Mouse (Mus musculus) right cerebral cortex, adult 2 months (tissue): ENCODE results near the gene Tmem270.
"Not testable (repeated sequence)": the region's sequence is repeated elsewhere in the genome, so short reads cannot be mapped to it uniquely, and the experiment has no call there.

Source experiments
- DNase-seq, 2 experiments: peaks; one replicate each; pipeline ENCODE4 v3.0.0; 2021 to 2022; ENCODE audit warnings: low spot score in 2 of 2

The Tmem270 gene

DNA sequence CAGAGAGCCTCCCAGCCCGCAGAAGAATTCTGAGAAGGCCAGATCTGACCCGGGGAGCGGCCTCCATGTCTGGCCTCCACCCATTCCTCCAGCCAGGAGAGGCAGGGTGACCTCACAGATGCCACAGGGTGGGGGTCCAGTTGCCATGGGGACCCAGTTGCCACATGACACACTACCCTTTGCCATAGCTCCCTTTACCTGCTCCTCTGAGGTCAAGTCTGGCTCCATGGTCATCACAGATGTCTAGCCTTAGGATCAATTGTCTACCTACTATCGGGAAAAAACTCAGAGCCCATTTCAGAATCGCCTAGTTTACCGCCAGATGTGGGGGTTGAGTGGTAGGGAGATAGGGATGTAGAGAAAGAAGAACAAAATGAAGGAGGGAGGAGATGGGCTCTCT is at the start of gene Tmem270:
Tmem270 (minus strand) TSS at position 101 of the 400 bp plus-strand sequence.
- DNase-seq = no peak

DNA sequence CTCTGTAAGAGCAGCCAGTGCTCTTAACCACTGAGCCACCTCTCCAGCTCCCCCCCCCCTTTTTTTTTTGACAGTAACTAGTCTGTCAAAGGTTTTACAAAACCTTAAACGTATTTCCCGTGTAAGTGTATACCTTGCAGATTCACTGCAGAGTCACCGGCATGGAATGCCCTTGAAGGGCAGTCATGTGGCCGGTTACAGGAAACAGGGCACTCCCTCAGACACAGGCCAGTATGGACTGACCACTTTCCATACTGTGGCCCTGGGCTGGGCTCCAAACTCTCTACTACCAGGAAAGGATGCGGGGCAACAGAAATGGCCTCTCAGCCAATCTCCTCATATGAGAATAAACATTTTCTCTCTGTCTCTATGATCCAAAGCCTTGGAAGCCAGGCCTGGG is 49.0 kb upstream of the Tmem270 start:
- DNase-seq = no peak

DNA sequence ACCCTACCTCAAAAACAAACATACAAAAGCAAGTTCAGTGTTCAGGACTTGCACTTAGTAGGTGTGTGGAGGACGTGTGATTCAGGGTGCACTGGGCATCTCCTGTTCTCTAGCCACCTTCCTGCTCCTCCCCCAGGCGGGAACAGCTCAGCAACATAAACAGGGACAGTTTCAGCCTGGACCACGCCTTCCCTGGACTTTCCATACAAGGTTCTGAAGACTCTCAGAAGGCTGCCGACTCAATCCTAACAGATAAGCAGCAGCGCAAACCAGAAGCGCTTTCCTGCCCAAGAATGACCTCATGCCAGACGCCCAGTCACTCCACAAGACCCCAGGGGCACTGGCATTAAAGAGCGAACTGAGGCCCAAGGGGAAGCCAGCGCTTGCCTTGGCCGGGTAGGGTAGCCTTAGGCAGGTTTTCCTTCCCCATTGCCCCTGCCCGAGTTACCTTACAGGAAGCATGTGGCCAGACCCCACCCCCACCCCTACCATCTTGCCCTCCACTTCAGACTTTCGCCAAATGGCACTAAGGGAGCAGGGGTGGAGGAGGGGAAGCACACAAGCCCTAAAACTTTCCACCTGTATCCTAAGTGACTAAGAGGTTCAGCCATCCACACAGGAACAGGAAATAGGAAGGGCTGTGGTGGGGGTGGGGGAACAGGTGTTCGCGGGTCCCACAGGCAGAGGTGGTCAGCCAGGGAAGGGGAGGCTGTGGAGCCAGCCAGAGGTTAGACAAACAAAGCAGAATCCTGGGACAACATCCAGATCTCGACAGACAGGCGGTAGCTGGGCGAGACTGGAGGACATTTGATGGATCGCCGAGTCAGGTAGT is 44.7 kb upstream of the Tmem270 start:
- no peak for DNase-seq

DNA sequence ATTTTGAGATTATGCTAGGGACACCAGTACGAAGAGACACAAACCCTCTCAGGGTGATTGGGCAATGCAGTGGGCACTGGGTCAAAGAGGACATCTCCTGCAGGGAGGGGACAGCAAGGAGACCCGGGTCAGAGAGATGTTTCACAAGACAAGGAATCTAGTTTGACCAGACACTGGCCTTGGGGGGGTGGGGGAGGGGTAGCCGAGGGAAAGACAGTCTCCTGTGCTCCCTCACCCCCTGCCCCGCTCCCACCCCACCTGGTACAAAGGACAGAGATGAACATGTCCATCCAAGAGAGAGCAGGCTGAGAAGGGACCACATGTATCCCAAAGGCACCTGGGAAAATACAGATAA is 41.5 kb upstream of the Tmem270 start:
- DNase-seq = no peak

DNA sequence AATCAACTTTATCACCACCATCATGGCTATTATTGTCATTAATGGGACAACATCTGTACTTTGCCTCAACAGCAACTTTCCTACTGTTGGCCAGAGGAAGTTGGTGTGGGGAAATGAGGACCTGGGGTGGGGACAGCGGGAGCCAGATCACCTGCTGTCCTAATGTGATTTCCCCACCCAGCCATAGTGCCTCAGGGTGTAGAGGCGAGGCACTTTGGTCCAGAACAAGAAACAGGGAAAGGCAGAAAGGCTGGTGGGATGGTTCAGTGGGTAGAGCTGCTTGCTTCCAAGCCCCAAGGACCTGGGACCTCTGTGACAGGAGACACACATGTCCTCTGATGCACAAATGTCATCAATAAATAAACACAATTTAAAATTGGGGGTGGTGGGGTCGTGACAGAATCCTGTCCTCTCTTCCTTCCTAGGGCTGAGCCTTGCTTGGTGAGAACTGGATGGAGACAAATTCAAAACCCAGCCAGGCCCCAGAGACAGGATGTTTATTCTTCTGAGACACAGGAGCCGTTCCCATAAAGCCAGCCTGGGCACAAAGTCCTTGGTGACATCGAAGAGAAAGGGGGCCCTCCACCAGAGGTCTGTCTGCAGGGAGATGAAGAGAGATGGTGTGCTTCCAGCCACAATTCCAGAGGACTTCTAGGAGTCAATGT is 41.0 kb upstream of the Tmem270 start:
- no peak for DNase-seq

DNA sequence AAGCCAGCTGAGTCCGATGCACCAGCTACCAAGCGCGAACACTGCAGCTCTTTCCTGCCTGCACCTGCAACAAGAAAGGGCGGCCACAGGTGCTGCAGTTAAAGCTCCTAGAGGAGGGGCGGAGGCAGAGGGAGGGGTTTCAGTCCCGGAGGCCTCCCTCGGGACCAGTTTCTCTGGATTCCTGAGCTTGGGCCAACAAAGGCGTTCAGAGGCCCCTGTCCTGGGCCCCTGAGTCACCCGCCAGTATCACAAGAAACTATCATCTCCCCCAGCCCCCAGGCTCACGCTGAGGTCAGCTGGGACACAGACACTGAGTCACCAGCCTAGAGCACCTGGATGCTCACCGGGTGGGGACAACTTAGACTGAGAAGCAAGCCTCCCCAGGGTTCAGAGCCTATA is 40.3 kb upstream of the Tmem270 start, which contains the start of gene Cldn4:
Cldn4 (minus strand) TSS at position 78 of the 399 bp plus-strand sequence.
- no peak for DNase-seq

DNA sequence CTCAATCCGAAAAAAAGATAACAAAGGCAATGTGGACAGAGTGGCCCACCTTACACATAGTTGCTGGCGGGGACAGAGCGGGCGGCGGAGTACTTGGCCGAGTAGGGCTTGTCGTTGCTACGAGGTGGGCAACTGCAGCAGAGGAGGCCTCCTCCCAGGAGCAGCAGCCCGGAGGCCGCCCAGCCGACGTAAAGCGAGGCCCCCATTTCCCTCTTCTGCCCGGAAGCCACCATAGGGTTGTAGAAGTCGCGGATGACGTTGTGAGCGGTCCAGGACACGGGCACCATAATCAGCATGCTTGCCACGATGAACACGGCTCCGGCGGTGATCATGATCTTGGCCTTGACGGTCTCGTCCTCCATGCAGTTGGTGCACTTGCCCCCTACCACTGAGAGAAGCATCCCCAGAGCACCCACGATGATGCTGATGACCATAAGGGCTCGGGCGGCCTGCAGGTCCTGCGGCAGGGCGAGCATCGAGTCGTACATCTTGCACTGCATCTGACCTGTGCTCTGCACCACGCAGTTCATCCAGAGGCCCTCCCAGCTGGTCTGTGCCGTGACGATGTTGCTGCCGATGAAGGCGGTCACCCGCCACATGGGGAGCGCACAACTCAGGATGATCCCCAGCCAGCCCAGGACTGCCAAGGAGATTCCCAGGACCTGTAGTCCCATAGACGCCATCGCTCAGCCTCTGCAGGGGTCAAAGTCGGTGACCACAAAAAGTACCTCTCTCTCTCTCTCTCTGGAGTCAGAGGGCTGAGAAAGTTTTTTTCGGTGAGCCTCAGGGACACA is 39.7 kb upstream of the Tmem270 start:
- DNase-seq = no peak

DNA sequence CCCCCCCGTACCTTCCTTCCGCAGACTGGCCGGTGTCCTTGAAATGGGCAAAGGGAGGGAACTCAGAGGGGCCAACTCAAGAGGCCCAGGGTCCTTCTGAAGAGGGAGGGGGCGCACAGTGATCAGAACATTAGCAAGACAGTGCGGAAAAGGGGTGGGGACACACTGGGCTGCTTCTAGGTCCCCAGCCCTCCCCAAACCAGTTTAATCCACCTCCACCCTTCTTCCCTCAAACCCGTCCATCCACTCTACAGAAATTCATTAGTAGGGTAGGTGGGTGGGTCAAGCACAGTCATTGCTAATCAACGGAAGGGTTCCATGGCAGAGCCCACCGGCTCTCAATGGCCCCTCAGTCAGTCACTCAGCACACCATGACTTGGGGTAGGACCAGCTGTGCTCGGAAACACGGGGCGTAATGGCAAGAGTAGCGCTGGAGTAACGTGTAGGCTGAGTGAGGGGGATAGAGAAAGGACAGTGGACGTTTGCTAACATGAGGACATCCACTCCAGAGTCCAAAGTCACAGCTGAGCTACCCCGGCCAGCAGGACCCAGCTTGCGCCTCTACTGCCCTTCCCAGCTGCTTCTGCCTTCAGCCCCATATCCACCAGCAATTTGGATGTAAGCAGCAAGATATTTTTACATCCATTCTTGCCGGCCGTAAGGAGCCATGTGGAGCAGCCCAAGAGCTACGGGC is 38.9 kb upstream of the Tmem270 start:
- no peak for DNase-seq

DNA sequence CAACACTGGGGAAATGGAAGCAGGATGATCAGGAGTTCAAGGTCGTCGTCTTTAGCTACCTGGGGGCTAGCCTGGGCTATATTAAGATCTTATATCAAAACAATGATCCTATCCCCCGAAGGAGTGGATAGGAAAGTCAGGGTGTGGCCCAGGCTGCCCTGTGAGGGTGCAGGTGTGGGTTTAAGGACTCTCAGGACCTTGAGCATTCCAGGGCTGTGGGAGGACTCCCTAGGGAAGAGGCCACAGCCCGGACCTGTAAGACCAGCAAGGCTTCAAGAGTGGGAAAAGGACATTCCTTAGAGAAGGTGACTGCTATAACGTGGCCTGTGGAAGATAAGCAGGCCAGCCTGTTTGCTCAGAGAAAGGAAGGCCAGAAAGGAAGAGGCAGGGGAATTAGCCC is 37.6 kb upstream of the Tmem270 start:
- DNase-seq = no peak

DNA sequence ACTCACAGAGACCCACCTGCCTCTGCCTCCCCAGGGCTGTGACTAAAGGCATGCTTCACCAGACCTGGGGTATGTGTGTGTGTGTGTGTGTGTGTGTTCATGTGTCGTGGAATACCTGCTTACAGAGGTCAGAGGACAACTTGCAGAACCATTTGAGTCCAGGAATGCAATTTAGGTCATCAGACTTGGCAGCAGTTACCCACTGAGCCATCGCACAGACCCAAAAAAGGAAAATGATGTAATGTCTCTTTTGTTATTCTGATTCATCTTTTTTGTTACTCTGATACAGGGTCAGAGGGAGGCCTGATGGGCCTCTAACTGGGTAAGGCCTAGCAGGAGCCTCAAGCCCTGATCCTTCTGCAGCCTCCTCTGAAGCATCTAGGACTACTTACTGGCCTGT is 36.2 kb upstream of the Tmem270 start:
- no peak for DNase-seq

DNA sequence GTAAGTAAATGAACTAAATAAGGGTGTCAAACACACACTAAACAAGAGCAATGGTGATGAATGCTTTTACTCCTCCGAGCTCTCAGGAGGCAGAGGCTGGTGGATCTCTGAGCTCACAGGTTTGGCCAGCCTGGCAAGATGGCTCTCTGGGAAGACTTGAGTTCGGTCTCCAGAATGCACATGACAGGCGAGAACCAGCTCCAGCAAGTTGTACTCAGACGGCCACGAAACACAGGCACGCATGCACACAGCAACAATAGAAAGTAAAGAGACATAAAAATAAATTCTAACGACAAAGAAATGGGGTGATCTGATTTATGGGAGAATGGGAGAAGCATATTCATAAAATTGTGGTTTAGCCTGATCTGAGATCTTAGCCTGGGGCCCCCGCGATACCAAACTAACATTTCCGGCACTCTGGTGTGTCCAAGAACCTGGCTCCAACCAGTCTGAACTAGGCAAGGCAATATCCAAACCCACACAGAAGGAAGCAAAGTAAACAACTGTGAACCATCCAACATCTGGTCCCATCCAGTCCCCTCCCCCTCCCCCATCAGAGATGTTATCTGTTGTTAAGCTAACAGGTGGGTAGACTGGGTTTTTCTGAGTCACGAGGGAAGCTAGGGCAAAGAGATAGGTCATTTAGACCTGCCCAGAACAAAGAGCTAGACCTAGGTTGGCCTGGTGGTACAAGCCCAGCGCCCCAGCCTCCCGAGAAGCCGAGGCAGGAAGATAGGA is 35.1 kb upstream of the Tmem270 start:
- DNase-seq = no peak

DNA sequence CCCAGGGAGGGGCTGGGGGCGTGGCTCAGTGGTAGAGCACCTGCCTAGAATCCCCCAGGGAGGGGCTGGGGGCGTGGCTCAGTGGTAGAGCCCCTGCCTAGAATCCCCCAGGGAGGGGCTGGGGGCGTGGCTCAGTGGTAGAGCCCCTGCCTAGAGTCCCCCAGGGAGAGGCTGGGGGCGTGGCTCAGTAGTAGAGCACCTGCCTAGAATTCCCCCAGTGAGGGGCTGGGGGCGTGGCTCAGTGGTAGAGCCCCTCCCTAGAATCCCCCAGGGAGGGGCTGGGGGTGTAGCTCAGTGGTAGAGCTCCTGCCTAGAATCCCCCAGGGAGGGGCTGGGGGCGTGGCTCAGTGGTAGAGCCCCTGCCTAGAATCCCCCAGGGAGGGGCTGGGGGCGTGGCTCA is 33.0 kb upstream of the Tmem270 start:
- DNase-seq = not testable (repeated sequence)

DNA sequence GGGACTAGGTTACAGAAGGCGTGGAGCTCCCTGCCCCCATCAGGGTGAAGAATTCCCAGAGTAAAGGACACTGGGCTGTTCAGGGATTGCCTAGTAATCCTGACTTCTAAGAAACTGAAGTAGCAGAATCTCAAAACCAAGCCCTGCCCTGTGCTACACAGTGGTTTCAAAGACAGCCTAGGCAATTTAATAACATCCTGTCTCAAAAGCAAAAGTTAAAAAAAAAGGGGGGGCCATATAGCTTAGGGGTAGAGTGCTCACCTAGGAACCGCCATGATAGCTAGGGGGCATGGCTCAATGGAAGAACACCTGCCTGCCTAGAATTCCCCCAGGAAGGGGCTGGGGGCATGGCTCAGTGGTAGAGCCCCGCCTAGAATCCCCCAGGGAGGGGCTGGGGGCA is 32.5 kb upstream of the Tmem270 start:
- DNase-seq = no peak

DNA sequence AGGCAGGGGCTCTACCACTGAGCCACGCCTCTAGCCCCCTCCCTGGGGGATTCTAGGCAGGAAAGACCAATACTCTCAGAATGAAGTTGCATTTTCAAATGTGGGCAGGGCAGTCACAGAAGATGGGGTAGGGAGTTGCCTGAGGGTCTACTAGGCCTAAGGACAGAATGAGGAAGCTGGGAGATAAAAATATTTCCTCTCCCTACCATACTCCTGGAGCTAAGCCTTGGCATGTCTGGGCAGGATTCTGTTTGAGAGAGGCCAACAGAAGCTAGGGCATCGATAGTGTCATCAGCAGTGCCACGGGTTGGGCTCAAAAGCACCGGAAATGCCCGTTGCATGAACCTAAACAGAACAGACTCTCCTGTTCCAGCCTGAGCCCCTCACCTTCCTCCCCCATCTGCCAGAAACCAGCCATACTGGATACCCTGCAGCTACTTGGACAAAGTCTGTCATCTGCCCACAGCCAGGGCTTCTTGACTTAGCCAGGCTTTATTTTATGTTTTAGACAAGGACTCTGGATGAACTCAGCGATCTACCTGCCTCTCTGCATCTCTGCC is 30.2 kb upstream of the Tmem270 start:
- no peak for DNase-seq

DNA sequence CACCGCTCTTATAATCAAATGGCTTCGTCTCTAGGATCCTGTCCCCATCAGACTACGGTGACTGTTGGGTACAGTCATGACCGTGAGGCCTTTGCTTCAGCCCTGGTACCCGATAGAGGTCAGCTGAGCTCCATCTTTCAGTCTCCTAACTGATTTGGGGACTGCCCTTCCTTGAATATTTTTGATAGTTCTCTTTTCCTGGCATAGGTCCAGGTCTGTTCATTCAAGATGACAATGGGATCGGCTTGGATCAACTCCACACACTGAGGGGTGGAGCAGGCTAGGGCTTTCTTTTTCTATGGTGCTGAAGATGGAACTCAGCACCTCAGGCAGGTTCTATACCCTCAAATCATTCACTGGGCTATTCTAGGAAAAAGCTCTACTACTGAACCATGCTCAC is 29.5 kb upstream of the Tmem270 start:
- no peak for DNase-seq

DNA sequence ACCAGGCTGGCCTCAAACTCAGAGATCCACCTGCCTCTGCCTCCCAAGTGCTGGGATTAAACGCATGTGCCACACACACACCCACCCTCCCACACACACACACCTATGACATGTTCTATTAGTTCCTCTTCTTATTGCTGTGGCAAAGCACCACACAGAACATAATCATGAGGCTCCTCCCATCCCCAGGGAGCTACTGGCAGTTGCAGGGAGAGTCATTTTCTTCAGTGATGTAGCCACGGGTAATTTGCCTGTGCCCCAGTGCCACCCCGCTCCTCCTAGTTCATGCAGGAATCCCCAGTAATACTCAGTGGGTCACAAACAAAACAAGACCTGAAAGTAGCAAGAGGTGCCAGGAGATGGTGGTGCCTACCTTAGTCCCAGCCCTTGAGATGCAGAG is 28.1 kb upstream of the Tmem270 start:
- DNase-seq = no peak

DNA sequence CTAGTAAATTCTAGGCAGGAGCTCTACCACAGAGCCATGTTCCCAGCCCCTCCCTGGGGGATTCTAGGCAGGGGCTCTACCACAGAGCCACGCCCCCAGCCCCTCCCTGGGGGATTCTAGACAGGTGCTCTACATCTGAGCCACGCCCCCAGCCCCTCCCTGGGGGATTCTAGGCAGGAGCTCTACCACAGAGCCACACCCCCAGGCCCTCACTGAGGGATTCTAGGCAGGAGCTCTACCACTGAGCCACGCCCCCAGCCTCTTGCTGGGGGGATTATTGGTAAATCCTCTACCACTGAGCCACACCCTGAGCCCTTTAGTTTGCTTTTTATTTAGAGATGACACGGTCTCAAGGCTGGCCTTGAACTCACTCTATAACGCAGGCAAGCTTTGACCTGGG is 27.2 kb upstream of the Tmem270 start:
- DNase-seq = not testable (repeated sequence)

DNA sequence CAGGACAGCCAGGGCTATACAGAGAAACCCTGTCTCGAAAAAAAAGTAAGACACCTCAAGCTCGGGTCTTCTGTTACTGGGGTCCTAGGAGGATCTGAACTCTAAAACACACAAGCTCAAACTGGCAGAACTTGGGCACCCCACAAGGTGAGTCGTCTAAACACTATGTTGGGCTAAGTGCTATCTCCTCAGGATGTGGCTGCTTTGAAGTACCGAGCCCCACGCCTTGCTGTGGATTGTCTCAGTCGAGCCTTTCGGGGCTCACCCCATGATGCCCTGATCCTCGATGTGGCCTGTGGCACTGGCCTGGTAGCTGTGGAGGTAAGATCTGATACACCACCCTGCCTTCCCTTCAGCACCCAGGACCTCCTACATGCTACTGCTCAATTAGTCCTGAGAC is 26.7 kb upstream of the Tmem270 start:
- DNase-seq = no peak

DNA sequence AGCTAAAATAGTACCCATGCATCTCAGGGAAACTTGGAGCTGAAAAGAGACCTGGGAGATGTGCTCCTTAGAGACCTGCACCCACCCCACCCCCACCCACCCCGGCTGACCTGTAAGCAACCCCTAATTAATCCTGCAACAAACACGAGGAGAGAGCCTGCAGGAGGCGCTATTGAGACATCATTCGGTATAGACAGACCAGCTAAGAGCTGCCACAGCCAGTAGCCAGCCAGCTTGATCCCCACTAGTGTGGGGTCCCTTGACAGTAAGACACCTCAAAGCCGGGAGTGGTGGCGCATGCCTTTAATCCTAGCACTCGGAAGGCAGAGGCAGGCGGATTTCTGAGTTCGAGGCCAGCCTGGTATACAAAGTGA is 26.4 kb upstream of the Tmem270 start:
- peak; percentile 27 to 56 for DNase-seq

DNA sequence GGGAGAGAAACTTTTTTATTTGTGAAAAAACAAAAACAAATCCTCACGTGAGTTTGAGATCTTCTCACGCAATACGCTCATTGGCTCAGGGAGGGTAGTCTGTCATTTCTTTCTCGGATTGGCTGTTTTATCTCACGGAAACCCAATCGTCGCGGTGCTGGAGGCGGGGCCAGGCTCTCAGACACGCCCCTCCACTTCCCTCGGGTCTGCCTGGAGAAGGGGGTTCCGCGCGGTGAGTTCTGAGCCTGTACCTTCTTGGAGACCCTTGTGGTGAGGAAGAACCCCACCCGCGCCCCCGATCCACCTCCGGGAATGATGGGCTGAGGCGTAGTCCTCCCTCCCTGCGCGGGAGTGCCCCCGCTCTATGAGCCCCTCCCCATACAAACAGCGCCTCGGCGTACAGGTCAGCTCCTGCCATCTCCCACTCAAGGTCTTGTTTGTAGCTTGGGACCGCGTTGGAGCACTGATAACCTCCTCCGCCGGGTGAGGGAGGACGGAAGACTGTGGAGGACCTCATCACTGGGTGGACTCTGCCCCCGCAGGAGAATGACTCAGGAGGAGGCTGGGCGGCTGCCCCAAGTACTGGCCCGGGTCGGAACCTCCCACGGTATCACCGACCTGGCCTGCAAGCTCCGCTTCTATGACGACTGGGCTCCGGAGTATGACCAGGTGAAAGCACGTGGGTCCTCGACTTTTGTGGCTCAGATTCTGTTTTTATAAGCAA is 25.8 kb upstream of the Tmem270 start, which contains the start of gene Mettl27:
Mettl27 (plus strand) TSS at position 190 of the 724 bp plus-strand sequence.
- peak; percentile 73 to 82 for DNase-seq
